Mouse (Mus musculus) kidney, embryonic 14.5 days (tissue): Measurements from ENCODE around the gene Rnf223. TPM values are rescaled to one million over a fixed set of nuclear protein-coding genes. Genes with fewer than 3 reads are reported as not detected.

ENCODE experiments used
- ATAC-seq: fragments of 200-750 bp; cut with Nextera tagmentation; 2 replicates; pipeline ENCODE4 v1.8.0; 2017; ENCODE audit warnings: moderate number of reproducible peaks, mild to moderate bottlenecking, moderate TSS enrichment, moderate library complexity; ENCODE audit not compliant: low FRiP score, low TSS enrichment
- H3K27ac ChIP-seq: fragments of 300-500 bp; sonication (generic); 2 replicates; pipeline ENCODE4 v1.5.1; 2014; ENCODE audit warnings: low read depth, mild to moderate bottlenecking, low read length, moderate library complexity, mixed read lengths
- H3K27me3 ChIP-seq: fragments of 300-500 bp; sonication (generic); 2 replicates; pipeline ENCODE4 v1.6.1; 2014; ENCODE audit warnings: mild to moderate bottlenecking, low read length; ENCODE audit not compliant: control insufficient read depth, insufficient read depth
- H3K36me3 ChIP-seq: fragments of 300-500 bp; sonication (generic); 2 replicates; pipeline ENCODE4 v1.6.1; 2014; ENCODE audit warnings: low read length, mixed read lengths; ENCODE audit not compliant: control insufficient read depth, insufficient read depth
- H3K4me1 ChIP-seq: fragments of 300-500 bp; sonication (generic); 2 replicates; pipeline ENCODE4 v1.6.1; 2014; ENCODE audit warnings: low read length, mixed read lengths; ENCODE audit not compliant: control insufficient read depth, insufficient read depth
- H3K4me2 ChIP-seq: fragments of 300-500 bp; sonication (generic); replicated peaks from 2 replicates; pipeline ENCODE4 v1.6.1; 2014; ENCODE audit warnings: low read depth, mild to moderate bottlenecking, low read length
- H3K4me3 ChIP-seq: fragments of 300-500 bp; sonication (generic); 2 replicates; pipeline ENCODE4 v1.5.1; 2014; ENCODE audit warnings: mild to moderate bottlenecking, low read length
- H3K9ac ChIP-seq: fragments of 300-500 bp; sonication (generic); 2 replicates; pipeline ENCODE4 v1.6.1; 2014; ENCODE audit warnings: low read depth, mild to moderate bottlenecking, low read length, moderate library complexity
- H3K9me3 ChIP-seq: fragments of 300-500 bp; sonication (generic); 2 replicates; pipeline ENCODE4 v1.6.1; 2016; ENCODE audit warnings: low read length; ENCODE audit not compliant: control insufficient read depth
- WGBS: fragments of 180-500 bp; shearing (Covaris S2); extraction: QIAGEN DNeasy Blood & Tissue Kit; methylation state at CpG from one replicate; pipeline ENCODE4 v1.1.7; 2014; 5-methylcytosine and 5-hydroxymethylcytosine counted together
- polyA plus RNA-seq: library from polyadenylated mRNA; unstranded; fragments of >200 nt; fragmentation: Nextera tagmentation; extraction: Ambion mirVana; gene quantifications from 2 replicates; pipeline ENCODE4 v1.2.1, GENCODE M21; 2014

The Rnf223 gene
- polyA plus RNA-seq, 1 experiment from 2014 or later, result 0.35 TPM

DNA sequence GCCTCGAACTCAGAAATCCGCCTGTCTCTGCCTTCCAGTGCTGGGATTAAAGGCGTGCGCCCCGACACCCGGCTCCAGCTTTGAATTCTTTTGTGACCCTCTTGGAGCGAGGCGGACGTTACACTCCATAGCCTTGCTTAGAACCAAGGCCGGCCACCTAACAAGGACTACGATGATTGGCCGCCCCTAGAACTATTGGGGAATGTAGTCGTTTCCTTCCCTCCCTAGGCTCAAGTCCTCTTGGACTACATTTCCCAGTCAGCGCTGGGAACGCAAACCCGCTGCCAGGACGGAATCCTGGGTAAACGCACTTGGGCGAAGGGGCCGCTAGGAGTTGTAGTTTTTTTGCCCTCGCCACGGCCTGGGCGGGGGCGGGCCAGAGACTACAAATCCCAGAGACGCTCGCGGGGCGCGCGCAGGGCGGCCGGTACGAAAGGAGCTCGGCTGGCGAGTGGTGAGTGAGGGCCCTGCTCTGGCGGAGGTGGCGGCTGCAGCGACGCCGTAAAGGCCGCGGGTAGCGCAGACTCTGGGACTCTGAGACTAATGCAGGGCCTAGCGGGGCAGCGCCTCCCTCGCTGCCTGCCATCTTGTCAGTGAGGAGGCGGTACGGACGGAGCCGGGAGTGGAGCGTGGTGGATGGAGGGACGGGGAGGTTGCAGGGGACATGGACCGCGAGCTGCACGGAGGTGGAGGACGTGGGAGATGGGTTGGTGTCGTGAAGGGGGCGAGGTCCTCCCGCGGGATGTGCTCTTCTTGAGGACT lies 20.6 kb upstream of the Rnf223 start, which contains the start of gene 9430015G10Rik:
Gene 9430015G10Rik, plus strand, starts transcription at position 413 of the 762 bp plus-strand sequence.
- Histone ChIP-seq H3K9ac (peak within 1 kb of the TSS; percentile 83), H3K9me3 (no peaks in the 10 kb centered on the region), H3K27me3 (no peaks in the 10 kb centered on the region), H3K4me2 (peak within 1 kb of the TSS; percentile 54), H3K27ac (peak within 1 kb of the TSS; percentile 84), H3K36me3 (peaks cover 2% of the 10 kb centered on the region; the same call in 1 of the 2 replicates), H3K4me3 (peak within 1 kb of the TSS; percentile 82), H3K4me1 (peaks cover 8% of the 10 kb centered on the region; the same call in 1 of the 2 replicates)
- WGBS, result under 1% methylated on average over 60 of the region's 60 CpGs
- peak; percentile 98 for ATAC-seq

DNA sequence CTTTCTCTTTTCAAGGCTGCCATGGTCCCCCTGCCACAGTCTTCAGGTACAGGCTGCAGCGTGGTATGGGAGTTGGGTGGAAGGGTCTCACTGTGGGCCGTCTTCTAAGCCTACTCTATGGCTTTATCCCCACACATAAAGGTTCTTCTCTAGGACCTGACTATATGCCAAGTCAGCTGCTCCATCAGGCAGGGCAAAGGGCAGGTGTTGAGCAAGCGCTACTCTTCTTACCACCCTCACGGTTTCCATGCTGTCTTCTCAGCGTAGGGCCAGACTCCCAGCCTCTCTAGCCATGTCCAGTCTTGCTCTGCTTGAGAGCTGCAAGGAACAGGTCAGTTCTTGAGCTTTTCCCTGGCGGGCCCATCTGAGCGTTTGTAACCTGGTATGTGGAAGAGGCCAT lies 6.2 kb upstream of the Rnf223 start:
- no peak for ATAC-seq
- no peak overlapping the region for H3K9ac ChIP-seq
- H3K27ac ChIP-seq, result no peak overlapping the region
- no peak overlapping the region for H3K4me2 ChIP-seq
- no peaks in the 10 kb centered on the region for H3K27me3 ChIP-seq
- H3K4me3 ChIP-seq, result no peak overlapping the region
- no peaks in the 10 kb centered on the region for H3K4me1 ChIP-seq
- WGBS, result 96% methylated on average over 7 of the region's 7 CpGs
- peaks cover 79% of the 10 kb centered on the region for H3K36me3 ChIP-seq
- no peaks in the 10 kb centered on the region for H3K9me3 ChIP-seq

DNA sequence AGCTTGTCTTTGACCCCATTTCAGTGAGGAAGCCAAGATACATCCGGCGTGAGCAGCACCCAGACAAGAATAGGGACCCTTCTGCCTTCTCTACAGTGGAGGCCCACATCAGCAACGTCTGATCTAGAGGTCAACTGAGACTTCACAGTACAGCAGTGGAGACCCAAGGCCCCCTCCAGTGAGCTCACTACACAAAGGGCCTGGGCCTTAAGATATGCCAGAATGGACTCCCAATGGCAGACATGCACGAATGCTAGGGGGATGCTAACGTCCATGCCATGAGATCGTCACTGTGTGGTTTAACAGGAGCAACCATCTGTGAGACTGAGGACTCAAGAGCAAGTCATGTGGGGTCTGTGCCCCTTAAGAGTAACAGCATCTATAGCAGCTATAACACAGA lies 4.9 kb upstream of the Rnf223 start:
- WGBS, result over 99% methylated on average over 6 of the region's 6 CpGs
- Histone ChIP-seq H3K4me3 (no peak overlapping the region), H3K9me3 (no peaks in the 10 kb centered on the region), H3K4me1 (no peaks in the 10 kb centered on the region), H3K9ac (no peak overlapping the region), H3K36me3 (peaks cover 66% of the 10 kb centered on the region), H3K27me3 (no peaks in the 10 kb centered on the region), H3K27ac (no peak overlapping the region), H3K4me2 (no peak overlapping the region)
- no peak for ATAC-seq

DNA sequence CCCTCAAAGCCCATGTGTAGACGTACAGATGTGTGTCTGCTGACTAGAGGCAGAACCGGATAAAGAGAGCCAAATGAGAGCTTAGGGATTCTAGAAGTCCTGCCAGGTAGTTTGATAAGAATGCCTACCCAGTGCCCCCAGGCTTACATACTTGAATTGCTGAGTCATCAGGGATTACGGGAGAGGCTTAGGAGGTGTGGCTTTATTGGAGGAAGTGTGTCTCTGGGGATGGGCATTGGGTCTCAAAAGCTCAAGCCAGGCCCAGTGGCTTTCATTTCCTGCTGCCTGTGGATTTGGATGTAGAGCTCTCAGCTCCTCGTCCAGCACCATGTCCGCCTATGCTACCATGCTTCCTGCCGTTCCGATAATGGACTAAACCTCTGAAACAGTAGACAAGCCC lies 3.5 kb upstream of the Rnf223 start:
- H3K4me1 ChIP-seq, result no peaks in the 10 kb centered on the region
- no peaks in the 10 kb centered on the region for H3K27me3 ChIP-seq
- no peak overlapping the region for H3K9ac ChIP-seq
- no peak overlapping the region for H3K4me2 ChIP-seq
- H3K27ac ChIP-seq, result no peak overlapping the region
- H3K4me3 ChIP-seq, result no peak overlapping the region
- H3K9me3 ChIP-seq, result no peaks in the 10 kb centered on the region
- peaks cover 51% of the 10 kb centered on the region for H3K36me3 ChIP-seq
- ATAC-seq, result no peak
- WGBS, result 86% methylated on average over 7 of the region's 7 CpGs

DNA sequence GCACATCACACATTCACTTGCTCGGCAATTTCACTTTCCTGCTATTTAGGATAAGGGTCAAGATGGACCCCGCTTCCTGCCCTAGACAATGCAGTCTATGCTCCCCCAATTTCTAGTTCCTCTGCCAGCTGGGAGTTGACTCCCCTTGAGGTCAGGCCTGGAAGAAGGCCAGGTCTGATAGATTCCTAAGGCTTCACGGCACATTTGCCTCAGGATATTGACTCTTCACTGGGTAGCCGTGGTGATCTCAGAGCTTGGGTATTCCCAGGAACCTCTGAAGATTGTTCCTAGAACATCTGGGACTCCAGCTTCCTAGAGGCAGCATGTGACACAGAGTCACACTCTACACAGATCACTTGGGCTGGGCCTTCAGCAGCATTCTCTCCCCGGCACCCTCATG lies 1.6 kb upstream of the Rnf223 start:
- Histone ChIP-seq H3K9ac (no peak overlapping the region), H3K27ac (no peak overlapping the region), H3K4me1 (no peaks in the 10 kb centered on the region), H3K27me3 (no peaks in the 10 kb centered on the region), H3K9me3 (no peaks in the 10 kb centered on the region), H3K36me3 (peaks cover 32% of the 10 kb centered on the region), H3K4me3 (no peak overlapping the region), H3K4me2 (no peak overlapping the region)
- WGBS, result 84% methylated on average over 5 of the region's 5 CpGs
- ATAC-seq, result no peak

DNA sequence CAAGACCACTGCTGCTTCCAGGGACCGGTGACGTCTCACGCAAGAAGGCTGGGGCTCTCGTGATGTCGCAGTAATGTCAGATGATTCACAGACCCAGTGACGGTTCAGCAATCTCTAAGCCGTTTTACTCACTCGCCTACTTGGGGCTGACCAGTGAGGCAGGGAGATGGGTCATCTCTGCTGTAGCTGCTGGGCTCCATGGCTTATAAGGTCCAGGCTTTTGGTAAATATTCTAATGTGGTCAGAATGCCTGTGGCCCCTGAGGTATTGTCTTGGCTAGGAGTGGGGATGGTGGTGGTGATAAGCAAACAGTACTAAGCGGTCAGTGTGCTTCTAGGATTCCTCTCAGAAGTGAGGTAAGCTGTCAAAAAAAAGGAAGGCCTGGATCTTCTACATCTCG lies 627 bp downstream of the Rnf223 start:
- Histone ChIP-seq H3K9ac (no peak overlapping the region), H3K4me1 (no peaks in the 10 kb centered on the region), H3K27ac (no peak overlapping the region), H3K4me3 (no peak overlapping the region), H3K36me3 (peaks cover 12% of the 10 kb centered on the region; the same call in 1 of the 2 replicates), H3K27me3 (no peaks in the 10 kb centered on the region), H3K4me2 (no peak overlapping the region), H3K9me3 (no peaks in the 10 kb centered on the region)
- 64% methylated on average over 10 of the region's 10 CpGs for WGBS
- ATAC-seq, result no peak

DNA sequence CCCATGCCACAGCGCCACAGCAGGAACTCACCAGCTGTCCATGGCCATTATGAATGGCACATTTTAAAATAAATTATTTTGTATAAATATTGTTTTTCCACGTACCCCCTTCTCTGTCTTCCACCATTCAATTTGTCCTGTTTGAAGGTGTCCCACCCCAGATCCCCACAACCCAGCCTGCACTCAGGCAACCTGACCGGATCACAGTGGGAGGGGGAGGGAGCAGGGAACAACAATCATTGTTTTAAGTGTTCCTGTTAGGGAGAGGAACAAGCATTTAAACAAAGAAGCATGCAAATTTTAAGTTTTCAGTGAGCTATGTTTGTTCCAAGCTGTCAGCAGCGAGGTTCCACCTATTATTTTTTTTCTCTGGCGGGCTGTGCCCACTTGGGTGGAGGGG lies 3.0 kb downstream of the Rnf223 start:
- H3K4me1 ChIP-seq, result no peaks in the 10 kb centered on the region
- H3K9me3 ChIP-seq, result peaks cover 3% of the 10 kb centered on the region
- no peak overlapping the region for H3K27ac ChIP-seq
- no peaks in the 10 kb centered on the region for H3K36me3 ChIP-seq
- no peak for ATAC-seq
- H3K27me3 ChIP-seq, result no peaks in the 10 kb centered on the region
- 72% methylated on average over 5 of the region's 5 CpGs for WGBS
- no peak overlapping the region for H3K4me2 ChIP-seq
- no peak overlapping the region for H3K9ac ChIP-seq
- H3K4me3 ChIP-seq, result no peak overlapping the region

DNA sequence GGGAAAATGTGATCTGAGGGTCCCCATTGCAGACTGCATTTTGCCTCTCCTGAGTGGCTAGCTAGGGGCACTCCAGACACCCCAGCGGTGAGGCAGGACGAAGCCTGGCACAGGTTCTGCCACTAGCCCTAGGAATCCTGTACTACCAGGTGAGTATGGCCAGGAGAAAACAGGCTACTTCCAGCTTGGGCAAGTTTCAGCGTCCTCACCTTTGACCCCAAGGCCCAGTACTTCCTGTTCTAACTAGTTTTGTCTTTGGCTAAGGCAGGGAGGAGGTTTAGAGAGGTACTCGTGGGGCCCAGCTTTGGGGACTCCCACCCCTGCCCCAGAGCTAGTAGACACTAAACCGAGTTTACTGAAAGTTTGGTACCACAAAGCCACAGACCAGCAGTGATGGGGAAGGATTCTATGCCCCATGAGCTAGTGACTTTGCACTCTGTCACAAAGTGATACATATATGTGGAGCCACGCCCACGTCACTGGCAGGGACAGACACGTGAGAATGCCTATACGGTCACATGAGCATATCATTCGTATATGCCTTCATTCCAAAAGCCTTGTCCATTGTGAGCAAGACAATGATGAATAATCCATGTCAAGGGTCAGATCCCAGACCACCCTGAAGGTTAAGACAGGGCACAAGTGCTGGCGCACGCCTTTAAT lies 3.8 kb downstream of the Rnf223 start:
- Histone ChIP-seq H3K27ac (no peak overlapping the region), H3K4me2 (no peak overlapping the region), H3K4me3 (no peak overlapping the region), H3K4me1 (no peaks in the 10 kb centered on the region), H3K9ac (no peak overlapping the region), H3K27me3 (no peaks in the 10 kb centered on the region), H3K9me3 (peaks cover 5% of the 10 kb centered on the region), H3K36me3 (no peaks in the 10 kb centered on the region)
- 81% methylated on average over 12 of the region's 12 CpGs for WGBS
- no peak for ATAC-seq

DNA sequence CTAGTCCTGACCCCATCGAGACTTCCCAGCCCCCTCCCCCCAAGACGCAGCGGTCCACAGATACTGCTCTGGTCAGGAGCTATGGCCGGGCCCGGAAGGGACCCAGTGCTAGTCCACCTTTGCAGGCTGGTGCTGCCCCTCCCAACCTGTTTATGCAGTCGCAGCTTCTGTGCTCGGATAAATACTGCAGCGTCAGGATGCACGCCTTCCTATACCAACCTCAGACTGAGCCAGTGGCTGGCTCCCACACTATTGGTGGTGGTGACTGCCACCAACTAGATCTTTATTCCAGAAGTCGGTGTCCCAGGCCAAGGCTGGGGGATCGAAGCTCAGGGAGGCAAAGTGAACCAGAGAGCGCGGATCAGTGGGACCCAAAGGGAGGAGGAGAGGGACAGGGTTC lies 4.8 kb downstream of the Rnf223 start:
- Histone ChIP-seq H3K4me3 (no peak overlapping the region), H3K9me3 (peaks cover 5% of the 10 kb centered on the region), H3K27me3 (no peaks in the 10 kb centered on the region), H3K4me2 (no peak overlapping the region), H3K27ac (no peak overlapping the region), H3K9ac (no peak overlapping the region), H3K36me3 (no peaks in the 10 kb centered on the region), H3K4me1 (no peaks in the 10 kb centered on the region)
- 95% methylated on average over 13 of the region's 13 CpGs for WGBS
- ATAC-seq, result no peak
